Mouse (Mus musculus) embryonic facial prominence, embryonic 15.5 days (tissue): ENCODE measurements at regions not wholly inside any gene's neighbourhood (a gene's known extent, or its start where the extent isn't known, plus 50 kb on each side); places are given as distances from the start of the nearest gene placed in this dataset.

ENCODE experiments used
- ATAC-seq: fragments of 200-750 bp; cut with Nextera tagmentation; 2 replicates; pipeline ENCODE4 v1.8.0; 2017; ENCODE audit warnings: low read depth, moderate TSS enrichment; ENCODE audit not compliant: insufficient number of reproducible peaks, low FRiP score, low TSS enrichment
- H3K27ac ChIP-seq: fragments of 300-500 bp; sonication (generic); replicated peaks from 2 replicates; pipeline ENCODE4 v1.5.1; 2015; ENCODE audit warnings: mild to moderate bottlenecking, inconsistent platforms
- H3K27me3 ChIP-seq: fragments of 300-500 bp; sonication (generic); 2 replicates; pipeline ENCODE4 v1.6.1; 2015; ENCODE audit warnings: inconsistent platforms
- H3K36me3 ChIP-seq: fragments of 300-500 bp; sonication (generic); 2 replicates; pipeline ENCODE4 v1.6.1; 2015; ENCODE audit warnings: mild to moderate bottlenecking, inconsistent platforms
- H3K4me1 ChIP-seq: fragments of 300-500 bp; sonication (generic); 2 replicates; pipeline ENCODE4 v1.6.1; 2015; ENCODE audit warnings: inconsistent platforms
- H3K4me2 ChIP-seq: fragments of 300-500 bp; sonication (generic); replicated peaks from 2 replicates; pipeline ENCODE4 v1.6.1; 2015; ENCODE audit warnings: mild to moderate bottlenecking, inconsistent platforms
- H3K4me3 ChIP-seq: fragments of 300-500 bp; sonication (generic); replicated peaks from 2 replicates; pipeline ENCODE4 v1.5.1; 2015; ENCODE audit warnings: mild to moderate bottlenecking, inconsistent platforms
- H3K9ac ChIP-seq: fragments of 300-500 bp; sonication (generic); 2 replicates; pipeline ENCODE4 v1.6.1; 2015; ENCODE audit warnings: inconsistent platforms
- H3K9me3 ChIP-seq: fragments of 300-500 bp; sonication (generic); replicated peaks from 2 replicates; pipeline ENCODE4 v1.6.1; 2016; ENCODE audit warnings: inconsistent platforms
- WGBS: fragments of 180-500 bp; shearing (Covaris S2); methylation state at CpG from one replicate; pipeline ENCODE4 v1.1.7; 2015; 5-methylcytosine and 5-hydroxymethylcytosine counted together

GRCm38 (mm10) chr19:14035371-14035770 lies 122.0 kb downstream of the Olfr1505 start:
- WGBS: 57% methylated on average over 1 of the region's 1 CpGs

GRCm38 (mm10) chr19:14035785-14036184 lies 122.5 kb downstream of the Olfr1505 start:
- H3K27me3 ChIP-seq: no peaks in the 10 kb centered on the region
- H3K27ac ChIP-seq: no peak overlapping the region
- no peaks in the 10 kb centered on the region for H3K36me3 ChIP-seq
- ATAC-seq: no peak
- 63% methylated on average over 1 of the region's 1 CpGs for WGBS
- no peak overlapping the region for H3K4me2 ChIP-seq
- no peak overlapping the region for H3K4me3 ChIP-seq
- no peaks in the 10 kb centered on the region for H3K9me3 ChIP-seq
- H3K4me1 ChIP-seq: no peaks in the 10 kb centered on the region
- no peak overlapping the region for H3K9ac ChIP-seq

More at GRCm38 (mm10) chr19:14035371-14035770, 122.0 kb downstream of the Olfr1505 start:
- Histone ChIP-seq H3K9me3 (no peaks in the 10 kb centered on the region), H3K4me2 (no peak overlapping the region), H3K27me3 (no peaks in the 10 kb centered on the region), H3K4me1 (no peaks in the 10 kb centered on the region), H3K36me3 (no peaks in the 10 kb centered on the region), H3K27ac (no peak overlapping the region), H3K9ac (no peak overlapping the region), H3K4me3 (no peak overlapping the region)
- ATAC-seq: no peak

GRCm38 (mm10) chr19:14036750-14037149 lies 123.4 kb downstream of the Olfr1505 start:
- Histone ChIP-seq H3K9me3 (no peaks in the 10 kb centered on the region), H3K4me1 (no peaks in the 10 kb centered on the region), H3K4me2 (no peak overlapping the region), H3K4me3 (no peak overlapping the region), H3K9ac (no peak overlapping the region), H3K27me3 (no peaks in the 10 kb centered on the region), H3K36me3 (no peaks in the 10 kb centered on the region), H3K27ac (no peak overlapping the region)
- no peak for ATAC-seq
- WGBS: 33% methylated on average over 1 of the region's 1 CpGs

GRCm38 (mm10) chr19:14042753-14043152 lies 129.4 kb downstream of the Olfr1505 start:
- Histone ChIP-seq H3K9me3 (no peaks in the 10 kb centered on the region), H3K36me3 (no peaks in the 10 kb centered on the region), H3K4me3 (no peak overlapping the region), H3K27ac (no peak overlapping the region), H3K9ac (no peak overlapping the region), H3K4me2 (no peak overlapping the region), H3K27me3 (no peaks in the 10 kb centered on the region), H3K4me1 (no peaks in the 10 kb centered on the region)
- ATAC-seq: no peak
- 55% methylated on average over 5 of the region's 5 CpGs for whole genome bisulfite sequencing

GRCm38 (mm10) chr19:14045456-14045855 lies 132.1 kb downstream of the Olfr1505 start:
- no peak overlapping the region for H3K4me3 ChIP-seq

GRCm38 (mm10) chr19:14052052-14052451 lies 138.7 kb downstream of the Olfr1505 start:
- Histone ChIP-seq H3K9ac (no peak overlapping the region), H3K4me3 (no peak overlapping the region), H3K27me3 (no peaks in the 10 kb centered on the region), H3K9me3 (no peaks in the 10 kb centered on the region), H3K27ac (no peak overlapping the region), H3K36me3 (no peaks in the 10 kb centered on the region), H3K4me2 (no peak overlapping the region), H3K4me1 (no peaks in the 10 kb centered on the region)
- no peak for ATAC-seq
- WGBS: 71% methylated on average over 4 of the region's 4 CpGs

More at GRCm38 (mm10) chr19:14045456-14045855, 132.1 kb downstream of the Olfr1505 start:
- Histone ChIP-seq H3K4me1 (no peaks in the 10 kb centered on the region), H3K9me3 (no peaks in the 10 kb centered on the region), H3K9ac (no peak overlapping the region), H3K4me2 (no peak overlapping the region), H3K27me3 (no peaks in the 10 kb centered on the region), H3K27ac (no peak overlapping the region), H3K36me3 (no peaks in the 10 kb centered on the region)
- ATAC-seq: no peak
- WGBS: 57% methylated on average over 2 of the region's 2 CpGs

- no peak overlapping the region for H3K4me2 ChIP-seq
- H3K4me1 ChIP-seq: no peaks in the 10 kb centered on the region
- no peaks in the 10 kb centered on the region for H3K36me3 ChIP-seq
- 14% methylated on average over 2 of the region's 2 CpGs for WGBS
- no peaks in the 10 kb centered on the region for H3K9me3 ChIP-seq
- no peak overlapping the region for H3K27ac ChIP-seq
- no peak overlapping the region for H3K9ac ChIP-seq
- ATAC-seq: no peak
- no peak overlapping the region for H3K4me3 ChIP-seq
- H3K27me3 ChIP-seq: no peaks in the 10 kb centered on the region
Measured at GRCm38 (mm10) chr19:14080538-14080937, 167.2 kb downstream of the Olfr1505 start.

- H3K4me1 ChIP-seq: no peaks in the 10 kb centered on the region
- H3K9ac ChIP-seq: no peak overlapping the region
- H3K27me3 ChIP-seq: no peaks in the 10 kb centered on the region
- H3K27ac ChIP-seq: no peak overlapping the region
- ATAC-seq: no peak
- no peak overlapping the region for H3K4me2 ChIP-seq
- no peaks in the 10 kb centered on the region for H3K36me3 ChIP-seq
- H3K4me3 ChIP-seq: no peak overlapping the region
- H3K9me3 ChIP-seq: no peaks in the 10 kb centered on the region
- WGBS: 74% methylated on average over 3 of the region's 3 CpGs
Measured at GRCm38 (mm10) chr19:14084726-14085125, 171.4 kb downstream of the Olfr1505 start.

- H3K4me2 ChIP-seq: no peak overlapping the region
- no peaks in the 10 kb centered on the region for H3K9me3 ChIP-seq
- no peaks in the 10 kb centered on the region for H3K27me3 ChIP-seq
- WGBS: 83% methylated on average over 3 of the region's 3 CpGs
- H3K27ac ChIP-seq: no peak overlapping the region
- no peak for ATAC-seq
- no peaks in the 10 kb centered on the region for H3K4me1 ChIP-seq
- H3K9ac ChIP-seq: no peak overlapping the region
- no peak overlapping the region for H3K4me3 ChIP-seq
- H3K36me3 ChIP-seq: no peaks in the 10 kb centered on the region
Measured at GRCm38 (mm10) chr19:14090106-14090505, 176.8 kb downstream of the Olfr1505 start.

- H3K4me1 ChIP-seq: no peaks in the 10 kb centered on the region
- H3K27ac ChIP-seq: no peak overlapping the region
- no peak overlapping the region for H3K4me3 ChIP-seq
- no peak overlapping the region for H3K9ac ChIP-seq
- H3K4me2 ChIP-seq: no peak overlapping the region
- no peaks in the 10 kb centered on the region for H3K9me3 ChIP-seq
- ATAC-seq: no peak
- H3K27me3 ChIP-seq: no peaks in the 10 kb centered on the region
- H3K36me3 ChIP-seq: no peaks in the 10 kb centered on the region
- 20% methylated on average over 2 of the region's 2 CpGs for WGBS
Measured at GRCm38 (mm10) chr19:14094191-14094590, 180.9 kb downstream of the Olfr1505 start.

- Histone ChIP-seq H3K27me3 (no peaks in the 10 kb centered on the region), H3K36me3 (no peaks in the 10 kb centered on the region), H3K27ac (no peak overlapping the region), H3K9me3 (no peaks in the 10 kb centered on the region), H3K9ac (no peak overlapping the region), H3K4me1 (no peaks in the 10 kb centered on the region), H3K4me3 (no peak overlapping the region), H3K4me2 (no peak overlapping the region)
- no peak for ATAC-seq
- 73% methylated on average over 5 of the region's 5 CpGs for WGBS
Measured at GRCm38 (mm10) chr19:14096187-14096586, 182.9 kb downstream of the Olfr1505 start.

- no peak overlapping the region for H3K27ac ChIP-seq
- H3K36me3 ChIP-seq: no peaks in the 10 kb centered on the region
- 55% methylated on average over 4 of the region's 4 CpGs for WGBS
- ATAC-seq: no peak
- H3K9me3 ChIP-seq: no peaks in the 10 kb centered on the region
- no peaks in the 10 kb centered on the region for H3K4me1 ChIP-seq
- H3K4me3 ChIP-seq: no peak overlapping the region
- H3K9ac ChIP-seq: no peak overlapping the region
- H3K27me3 ChIP-seq: no peaks in the 10 kb centered on the region
- no peak overlapping the region for H3K4me2 ChIP-seq
Measured at GRCm38 (mm10) chr19:14109091-14109490, 195.8 kb downstream of the Olfr1505 start.
